Comparison of ENCODE assay signal across 8 mouse cellular contexts in genomic region chr15:85576110-85576509, GRCm38 (mm10). TPM values are rescaled to one million over a fixed set of nuclear protein-coding genes. Genes with fewer than 3 reads are reported as not detected.
DNase-seq lines count a peak whose midpoint lies in the region; ATAC-seq and TF ChIP-seq lines count a peak whose summit lies in the region.

No protein-coding gene starts in this region.

- H3K27me3 ChIP-seq in heart, embryonic 15.5 days, result peaks cover 99% of the 10 kb centered on the region
- peaks cover 69% of the 10 kb centered on the region for H3K27me3 ChIP-seq in hindbrain, embryonic 12.5 days
- peaks cover 53% of the 10 kb centered on the region for H3K27me3 ChIP-seq in midbrain, postnatal 0 days (ENCODE audit: insufficient read depth, low read length)

- no peak overlapping the region for H3K27ac ChIP-seq in heart, embryonic 15.5 days
- H3K27ac ChIP-seq in hindbrain, embryonic 12.5 days, result peak overlapping the region; percentile 78
- peak overlapping the region; percentile 57 for H3K27ac ChIP-seq in midbrain, postnatal 0 days (ENCODE audit: low read depth, low read length)

- TF ChIP-seq CTCF in midbrain, postnatal 0 days (IDR thresholded peaks at IDR 0.05), result no peak

- peak overlapping the region; percentile 20 for H3K4me3 ChIP-seq in heart, embryonic 15.5 days
- H3K4me3 ChIP-seq in hindbrain, embryonic 12.5 days, result peak overlapping the region; percentile 76
- H3K4me3 ChIP-seq in midbrain, postnatal 0 days (ENCODE audit: low read depth, low read length), result peak overlapping the region; percentile 46

- H3K4me1 ChIP-seq in heart, embryonic 15.5 days (replicated peaks), result peaks cover 29% of the 10 kb centered on the region
- peaks cover 73% of the 10 kb centered on the region for H3K4me1 ChIP-seq in hindbrain, embryonic 12.5 days
- H3K4me1 ChIP-seq in midbrain, postnatal 0 days (ENCODE audit: insufficient read depth, low read length), result peaks cover 11% of the 10 kb centered on the region; the same call in 1 of the 2 replicates

- peak overlapping the region; percentile 45 for H3K4me2 ChIP-seq in heart, embryonic 15.5 days
- peak overlapping the region; percentile 95 for H3K4me2 ChIP-seq in hindbrain, embryonic 12.5 days (replicated peaks)
- peak overlapping the region; percentile 91 for H3K4me2 ChIP-seq in midbrain, postnatal 0 days (ENCODE audit: low read depth, low read length, poor library complexity, severe bottlenecking)

- H3K36me3 ChIP-seq in heart, embryonic 15.5 days, result no peaks in the 10 kb centered on the region
- no peaks in the 10 kb centered on the region for H3K36me3 ChIP-seq in hindbrain, embryonic 12.5 days
- no peaks in the 10 kb centered on the region for H3K36me3 ChIP-seq in midbrain, postnatal 0 days (ENCODE audit: insufficient read depth, low read length)

- H3K9ac ChIP-seq in heart, embryonic 15.5 days, result no peak overlapping the region
- H3K9ac ChIP-seq in hindbrain, embryonic 12.5 days, result peak overlapping the region; percentile 80
- 0 out of 2 replicates have a peak overlapping the region, but pooled peaks have one; percentile 8 for H3K9ac ChIP-seq in midbrain, postnatal 0 days (replicated peaks; ENCODE audit: low read length, poor library complexity, severe bottlenecking)

- no peaks in the 10 kb centered on the region for H3K9me3 ChIP-seq in heart, embryonic 15.5 days (replicated peaks)
- no peaks in the 10 kb centered on the region for H3K9me3 ChIP-seq in hindbrain, embryonic 12.5 days (replicated peaks)
- H3K9me3 ChIP-seq in midbrain, postnatal 0 days (ENCODE audit: low read length), result no peaks in the 10 kb centered on the region

- ATAC-seq in heart, embryonic 15.5 days (replicated peaks; ENCODE audit: insufficient number of reproducible peaks, insufficient read depth, low FRiP score, low read depth), result no peak
- ATAC-seq in hindbrain, embryonic 12.5 days (ENCODE audit: low FRiP score), result no peak
- no peak for ATAC-seq in midbrain, postnatal 0 days (ENCODE audit: low FRiP score)

- WGBS in heart, embryonic 15.5 days, result 3% methylated on average over 20 of the region's 20 CpGs
- WGBS in hindbrain, embryonic 12.5 days, result 2% methylated on average over 20 of the region's 20 CpGs
- 3% methylated on average over 20 of the region's 20 CpGs for whole genome bisulfite sequencing in midbrain, postnatal 0 days

- DNase-seq in heart, adult 11 months, result no peak
- peak; percentile 47 for DNase-seq in ZHBTc4 (ENCODE audit: low read depth, low spot score)
- DNase-seq in midbrain, postnatal 0 days (ENCODE audit: low spot score), result no peak
- DNase-seq in adrenal gland, postnatal 36 days, result no peak
- DNase-seq in kidney, adult 11 months, result no peak
- DNase-seq in spleen, postnatal 14 days (ENCODE audit: low spot score in 2 of 2), result no peak

RNA-seq across cellular contexts. Expression of gene Wnt7b, which starts 6.2 kb away (rescaled TPM):
- 1.3 and 5.2 TPM in 2 replicates for polyA plus RNA-seq in heart, embryonic 15.5 days (2015; fragmentation: Nextera tagmentation; extraction: Ambion mirVana)
- 78.3 and 79.5 TPM in 2 replicates for polyA plus RNA-seq in hindbrain, embryonic 12.5 days (2016; fragmentation: Nextera tagmentation; extraction: Ambion mirVana)
- 26.3 and 34.3 TPM in 2 replicates for total RNA-seq in midbrain, postnatal 0 days (2014; rRNA removed)
- polyA plus RNA-seq in midbrain, postnatal 0 days (2015; fragmentation: Nextera tagmentation; extraction: Ambion mirVana), result 19.0 and 19.5 TPM in 2 replicates
- under 1 TPM; 0.49 to 0.96 TPM for total RNA-seq in adrenal gland, postnatal 36 days (2021)

Comparison
In these comparisons a context has a peak if more than half of its experiments do, and no peak if none do; other contexts are left out.
1. H3K4me2 ChIP-seq: peak in every context shown above with its lines; median percentile 95 in hindbrain, embryonic 12.5 days; 91 in midbrain, postnatal 0 days; 45 in heart, embryonic 15.5 days.
2. H3K4me3 ChIP-seq: peak in every context shown above with its lines; median percentile 76 in hindbrain, embryonic 12.5 days; 46 in midbrain, postnatal 0 days; 20 in heart, embryonic 15.5 days.